Mouse (Mus musculus) olfactory bulb, adult 2 months (tissue): Measurements from ENCODE around the gene Dnm2.

ENCODE experiments used
- CTCF ChIP-seq: fragments of 200-500 bp; IDR thresholded peaks from 2 replicates; pipeline ENCODE4 v1.5.1; 2012; ENCODE audit warnings: low read depth, mild to moderate bottlenecking, low read length, moderate library complexity; ENCODE audit not compliant: insufficient read depth
- POLR2A ChIP-seq: fragments of 200-500 bp; IDR thresholded peaks from 2 replicates; pipeline ENCODE4 v1.6.1; 2012; ENCODE audit warnings: mild to moderate bottlenecking, low read depth, low read length, moderate library complexity; ENCODE audit not compliant: insufficient read depth

GRCm38 (mm10) chr9:21458821-21459220 is 34.1 kb downstream of the Dnm2 start:
- TF ChIP-seq CTCF (no peak), POLR2A (no peak)
